Mouse (Mus musculus): ENCODE data around the gene Mogs.
A peak's percentile ranks its signal among the peaks of the same experiment; 100 is the strongest.

Mogs gene

GRCm38 (mm10) chr6:83095968-83096367 is 19.3 kb upstream of the Mogs start:
- peak in 1 of 2 experiments; percentile 49 for DNase-seq (ENCODE audit: low spot score in 2 of 2)

GRCm38 (mm10) chr6:83098411-83098810 is 16.9 kb upstream of the Mogs start:
- no peak for DNase-seq (ENCODE audit: low spot score in 2 of 2)

GRCm38 (mm10) chr6:83101316-83101687 is 14.0 kb upstream of the Mogs start, which contains the start of the genes Ccdc142 and Gm42688:
TSS of gene Ccdc142 (plus strand) at chr6:83101601.
TSS of gene Gm42688 (plus strand) at chr6:83101617.
- DNase-seq (ENCODE audit: low spot score in 2 of 2), result peak; percentile 89 to 90

- peak; percentile 71 to 82 for DNase-seq (ENCODE audit: low spot score in 2 of 2)
Measured at GRCm38 (mm10) chr6:83101688-83102556, 13.4 kb upstream of the Mogs start.

- no peak for DNase-seq (ENCODE audit: low spot score in 2 of 2)
Measured at GRCm38 (mm10) chr6:83103130-83103650, 12.1 kb upstream of the Mogs start.

GRCm38 (mm10) chr6:83104158-83104557 is 11.1 kb upstream of the Mogs start:
- DNase-seq (ENCODE audit: low spot score in 2 of 2), result no peak

- peak; percentile 68 to 88 for DNase-seq (ENCODE audit: low spot score in 2 of 2)
Measured at GRCm38 (mm10) chr6:83107566-83108400, 7.5 kb upstream of the Mogs start.

- peak; percentile 59 to 65 for DNase-seq (ENCODE audit: low spot score in 2 of 2)
Measured at GRCm38 (mm10) chr6:83108762-83109668, 6.3 kb upstream of the Mogs start, which contains the start of gene Mrpl53. TSS of gene Mrpl53 (plus strand) at chr6:83109040.

GRCm38 (mm10) chr6:83111510-83112136 is 3.7 kb upstream of the Mogs start:
- no peak for DNase-seq (ENCODE audit: low spot score in 2 of 2)

- DNase-seq (ENCODE audit: low spot score in 2 of 2), result peak in 1 of 2 experiments; percentile 38
Measured at GRCm38 (mm10) chr6:83115682-83116372, 531 bp downstream of the Mogs start.

- no peak for DNase-seq (ENCODE audit: low spot score in 2 of 2)
Measured at GRCm38 (mm10) chr6:83116373-83117164, 1.3 kb downstream of the Mogs start.

- no peak for DNase-seq (ENCODE audit: low spot score in 2 of 2)
Measured at GRCm38 (mm10) chr6:83117165-83117438, 1.8 kb downstream of the Mogs start.

- no peak for DNase-seq (ENCODE audit: low spot score in 2 of 2)
Measured at GRCm38 (mm10) chr6:83117616-83118015, 2.3 kb downstream of the Mogs start.

- DNase-seq (ENCODE audit: low spot score in 2 of 2), result no peak
Measured at GRCm38 (mm10) chr6:83118369-83118768, 3.1 kb downstream of the Mogs start.

- no peak for DNase-seq (ENCODE audit: low spot score in 2 of 2)
Measured at GRCm38 (mm10) chr6:83118825-83119733, 3.8 kb downstream of the Mogs start.

GRCm38 (mm10) chr6:83119734-83120051 is 4.4 kb downstream of the Mogs start:
- no peak for DNase-seq (ENCODE audit: low spot score in 2 of 2)

- DNase-seq (ENCODE audit: low spot score in 2 of 2), result peak; percentile 88 to 94
Measured at GRCm38 (mm10) chr6:83120930-83121862, 5.9 kb downstream of the Mogs start, which contains the start of gene Wbp1. TSS of gene Wbp1 (minus strand) at chr6:83121559.
